Mouse (Mus musculus): ENCODE results near the gene Ing4. TPM values are rescaled to one million over a fixed set of nuclear protein-coding genes. Genes with fewer than 3 reads are reported as not detected.

The Ing4 gene
- polyA plus RNA-seq, 1 experiment = 52.2 TPM

GRCm38 (mm10) chr6:125038666-125039065, 894 bp upstream of the Ing4 start:
- Histone ChIP-seq H3K4me1 (ENCODE audit: control insufficient read depth, insufficient read depth, low read length) (no peaks in the 10 kb centered on the region; the same call in none of the 2 replicates), H3K4me3 (ENCODE audit: insufficient read depth, low read length) (no peak overlapping the region), H3K27ac (ENCODE audit: insufficient read depth, low read length) (peak overlapping the region; percentile 72; the same call in 1 of the 2 replicates)
- TF ChIP-seq CTCF (IDR thresholded peaks at IDR 0.05; ENCODE audit: borderline replicate concordance, insufficient read depth, low read length) = no peak
- TF ChIP-seq POLR2A (IDR thresholded peaks at IDR 0.05; ENCODE audit: low read depth, low read length) = 0 out of 2 replicates have a peak, but pooled peaks have one; percentile 2

- peak overlapping the region; percentile 72 for H3K27ac ChIP-seq (ENCODE audit: insufficient read depth, low read length)
- no peaks in the 10 kb centered on the region; the same call in none of the 2 replicates for H3K4me1 ChIP-seq (ENCODE audit: control insufficient read depth, insufficient read depth, low read length)
- no peak for TF ChIP-seq CTCF (IDR thresholded peaks at IDR 0.05; ENCODE audit: borderline replicate concordance, insufficient read depth, low read length)
- no peak for TF ChIP-seq POLR2A (IDR thresholded peaks at IDR 0.05; ENCODE audit: low read depth, low read length)
- peak overlapping the region; percentile 34 for H3K4me3 ChIP-seq (ENCODE audit: insufficient read depth, low read length)
Observed at GRCm38 (mm10) chr6:125039131-125039530, 429 bp upstream of the Ing4 start.

- H3K4me1 ChIP-seq (ENCODE audit: control insufficient read depth, insufficient read depth, low read length) = no peaks in the 10 kb centered on the region; the same call in none of the 2 replicates
- TF ChIP-seq POLR2A (IDR thresholded peaks at IDR 0.05; ENCODE audit: low read depth, low read length) = no peak
- no peak for TF ChIP-seq CTCF (IDR thresholded peaks at IDR 0.05; ENCODE audit: borderline replicate concordance, insufficient read depth, low read length)
- H3K27ac ChIP-seq (ENCODE audit: insufficient read depth, low read length) = no peak overlapping the region
- H3K4me3 ChIP-seq (ENCODE audit: insufficient read depth, low read length) = peak overlapping the region; percentile 91
Observed at GRCm38 (mm10) chr6:125040221-125040620, 661 bp downstream of the Ing4 start.

GRCm38 (mm10) chr6:125041047-125041446, 1.5 kb downstream of the Ing4 start:
- TF ChIP-seq POLR2A (IDR thresholded peaks at IDR 0.05; ENCODE audit: low read depth, low read length) = no peak
- no peak for TF ChIP-seq CTCF (IDR thresholded peaks at IDR 0.05; ENCODE audit: borderline replicate concordance, insufficient read depth, low read length)
- Histone ChIP-seq H3K4me3 (ENCODE audit: insufficient read depth, low read length) (no peak overlapping the region), H3K4me1 (ENCODE audit: control insufficient read depth, insufficient read depth, low read length) (no peaks in the 10 kb centered on the region; the same call in none of the 2 replicates), H3K27ac (ENCODE audit: insufficient read depth, low read length) (no peak overlapping the region)

- no peaks in the 10 kb centered on the region; the same call in none of the 2 replicates for H3K4me1 ChIP-seq (ENCODE audit: control insufficient read depth, insufficient read depth, low read length)
- no peak for TF ChIP-seq POLR2A (IDR thresholded peaks at IDR 0.05; ENCODE audit: low read depth, low read length)
- TF ChIP-seq CTCF (IDR thresholded peaks at IDR 0.05; ENCODE audit: borderline replicate concordance, insufficient read depth, low read length) = no peak
- no peak overlapping the region for H3K4me3 ChIP-seq (ENCODE audit: insufficient read depth, low read length)
- no peak overlapping the region for H3K27ac ChIP-seq (ENCODE audit: insufficient read depth, low read length)
Observed at GRCm38 (mm10) chr6:125042081-125042480, 2.5 kb downstream of the Ing4 start.

- Histone ChIP-seq H3K4me3 (ENCODE audit: insufficient read depth, low read length) (no peak overlapping the region), H3K4me1 (ENCODE audit: control insufficient read depth, insufficient read depth, low read length) (no peaks in the 10 kb centered on the region), H3K27ac (ENCODE audit: insufficient read depth, low read length) (no peak overlapping the region)
- peak; percentile 55; the same call in 1 of the 2 replicates for TF ChIP-seq CTCF (IDR thresholded peaks at IDR 0.05; ENCODE audit: borderline replicate concordance, insufficient read depth, low read length)
- no peak for TF ChIP-seq POLR2A (IDR thresholded peaks at IDR 0.05; ENCODE audit: low read depth, low read length)
Observed at GRCm38 (mm10) chr6:125046691-125047090, 7.1 kb downstream of the Ing4 start.

- Histone ChIP-seq H3K4me3 (ENCODE audit: insufficient read depth, low read length) (no peak within 1 kb of the TSS), H3K27ac (ENCODE audit: insufficient read depth, low read length) (no peak within 1 kb of the TSS), H3K4me1 (ENCODE audit: control insufficient read depth, insufficient read depth, low read length) (no peaks in the 10 kb centered on the region)
- no peak for TF ChIP-seq POLR2A (IDR thresholded peaks at IDR 0.05; ENCODE audit: low read depth, low read length)
- no peak for TF ChIP-seq CTCF (IDR thresholded peaks at IDR 0.05; ENCODE audit: borderline replicate concordance, insufficient read depth, low read length)
Observed at GRCm38 (mm10) chr6:125049678-125050077, 10.1 kb downstream of the Ing4 start, which contains the start of gene Acrbp. TSS of gene Acrbp (plus strand) at chr6:125049689.

- Histone ChIP-seq H3K27ac (ENCODE audit: insufficient read depth, low read length) (no peak overlapping the region), H3K4me1 (ENCODE audit: control insufficient read depth, insufficient read depth, low read length) (no peaks in the 10 kb centered on the region), H3K4me3 (ENCODE audit: insufficient read depth, low read length) (no peak overlapping the region)
- TF ChIP-seq CTCF (IDR thresholded peaks at IDR 0.05; ENCODE audit: borderline replicate concordance, insufficient read depth, low read length) (no peak), POLR2A (IDR thresholded peaks at IDR 0.05; ENCODE audit: low read depth, low read length) (no peak)
Observed at GRCm38 (mm10) chr6:125051237-125051636, 11.7 kb downstream of the Ing4 start.

GRCm38 (mm10) chr6:125061493-125061892, 21.9 kb downstream of the Ing4 start:
- no peak for TF ChIP-seq POLR2A (IDR thresholded peaks at IDR 0.05; ENCODE audit: low read depth, low read length)
- no peak for TF ChIP-seq CTCF (IDR thresholded peaks at IDR 0.05; ENCODE audit: borderline replicate concordance, insufficient read depth, low read length)
- H3K4me1 ChIP-seq (ENCODE audit: control insufficient read depth, insufficient read depth, low read length) = no peaks in the 10 kb centered on the region
- no peak overlapping the region for H3K4me3 ChIP-seq (ENCODE audit: insufficient read depth, low read length)
- H3K27ac ChIP-seq (ENCODE audit: insufficient read depth, low read length) = no peak overlapping the region

GRCm38 (mm10) chr6:125062511-125062910, 23.0 kb downstream of the Ing4 start:
- H3K27ac ChIP-seq (ENCODE audit: insufficient read depth, low read length) = no peak overlapping the region
- H3K4me3 ChIP-seq (ENCODE audit: insufficient read depth, low read length) = no peak overlapping the region
- no peaks in the 10 kb centered on the region for H3K4me1 ChIP-seq (ENCODE audit: control insufficient read depth, insufficient read depth, low read length)
- TF ChIP-seq CTCF (IDR thresholded peaks at IDR 0.05; ENCODE audit: borderline replicate concordance, insufficient read depth, low read length) = no peak
- no peak for TF ChIP-seq POLR2A (IDR thresholded peaks at IDR 0.05; ENCODE audit: low read depth, low read length)
